Mouse (Mus musculus) kidney, adult 2 months (tissue): ENCODE results near the gene Hbb-bs.

Experiments
- CTCF ChIP-seq: fragments of 200-500 bp; conservative IDR thresholded peaks from 2 replicates; pipeline ENCODE4 v1.5.1; 2011; ENCODE audit warnings: low read depth, mild to moderate bottlenecking, control low read depth, low read length, moderate library complexity, mixed read lengths; ENCODE audit not compliant: insufficient read depth, insufficient read length
- POLR2A ChIP-seq: fragments of 200-500 bp; IDR thresholded peaks from one replicate; pipeline ENCODE4 v1.6.1; 2011; ENCODE audit warnings: low read depth, low read length, control low read depth

DNA sequence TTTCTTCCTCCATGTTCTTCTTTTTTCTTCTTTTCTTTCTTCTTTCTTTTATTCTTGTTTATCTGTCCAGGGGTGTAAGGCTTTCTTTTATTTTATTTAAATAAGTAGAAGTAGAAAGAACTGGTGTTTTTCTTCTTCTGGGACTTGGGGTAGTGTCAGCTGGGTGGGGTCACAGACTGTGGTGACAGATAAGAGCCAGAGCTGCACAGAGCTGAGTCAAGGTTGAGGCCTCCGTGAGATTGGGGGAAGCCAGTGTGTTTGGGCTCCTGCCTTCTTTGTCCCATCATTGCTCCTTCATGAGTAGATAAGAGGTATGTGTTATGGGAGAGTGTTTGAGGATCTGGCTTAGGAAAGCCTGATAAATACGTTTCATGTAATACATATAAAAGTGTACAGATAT lies 31.2 kb upstream of the Hbb-bs start:
- no peak for TF ChIP-seq CTCF
- no peak for TF ChIP-seq POLR2A
